In genomic region chr3:147999330-147999953, GRCm38 (mm10) we compare ENCODE assay signal across 21 mouse cellular contexts.
DNase-seq lines count a peak whose midpoint lies in the region; ATAC-seq and TF ChIP-seq lines count a peak whose summit lies in the region.
"Had no signal": no experiment of that assay in that cellular context is flagged by ENCODE, and none has a peak within 500 bp of the region (broad histone marks: within the 10 kb centered on the region; RNA-seq: fewer than 3 reads in every experiment).

No protein-coding gene starts in this region.

- no peaks in the 10 kb centered on the region for H3K36me3 ChIP-seq in intestine, embryonic 14.5 days (ENCODE audit: control insufficient read depth, insufficient read depth, low read length)
- no peaks in the 10 kb centered on the region for H3K36me3 ChIP-seq in intestine, embryonic 16.5 days (ENCODE audit: control insufficient read depth, insufficient read depth, low read length)
- no peaks in the 10 kb centered on the region for H3K36me3 ChIP-seq in lung, embryonic 15.5 days
- no peaks in the 10 kb centered on the region for H3K36me3 ChIP-seq in stomach, postnatal 0 days (ENCODE audit: control insufficient read depth, insufficient read depth, low read length)
- H3K36me3 ChIP-seq in hindbrain, postnatal 0 days (ENCODE audit: insufficient read depth, low read length) = no peaks in the 10 kb centered on the region
- H3K36me3 ChIP-seq: forebrain, embryonic 15.5 days; heart, embryonic 12.5 days; hindbrain, embryonic 15.5 days; neural tube, embryonic 13.5 days had no signal

- TF ChIP-seq EP300 in stomach, postnatal 0 days (optimal IDR thresholded peaks at IDR 0.05) = no peak

- peaks cover 3% of the 10 kb centered on the region for H3K4me1 ChIP-seq in intestine, embryonic 14.5 days (replicated peaks; ENCODE audit: control insufficient read depth, insufficient read depth, low read length)
- no peaks in the 10 kb centered on the region for H3K4me1 ChIP-seq in intestine, embryonic 16.5 days (ENCODE audit: control insufficient read depth, insufficient read depth, low read length)
- H3K4me1 ChIP-seq in lung, embryonic 15.5 days = 0 out of 2 replicates have a peak, but pooled peaks cover 10% of the 10 kb centered on the region
- no peaks in the 10 kb centered on the region for H3K4me1 ChIP-seq in lung, adult 2 months (ENCODE audit: control insufficient read depth, insufficient read depth, low read length)
- no peaks in the 10 kb centered on the region for H3K4me1 ChIP-seq in stomach, postnatal 0 days (replicated peaks; ENCODE audit: control insufficient read depth, insufficient read depth)
- no peaks in the 10 kb centered on the region for H3K4me1 ChIP-seq in hindbrain, postnatal 0 days (ENCODE audit: insufficient read depth, low read length)
- H3K4me1 ChIP-seq: forebrain, embryonic 15.5 days; hindbrain, embryonic 15.5 days; neural tube, embryonic 13.5 days had no signal

- no peaks in the 10 kb centered on the region for H3K27me3 ChIP-seq in intestine, embryonic 14.5 days (replicated peaks; ENCODE audit: control insufficient read depth, insufficient read depth, low read length)
- no peaks in the 10 kb centered on the region for H3K27me3 ChIP-seq in intestine, embryonic 16.5 days (replicated peaks; ENCODE audit: control insufficient read depth, insufficient read depth, low read length)
- H3K27me3 ChIP-seq in lung, embryonic 15.5 days = no peaks in the 10 kb centered on the region
- H3K27me3 ChIP-seq in stomach, postnatal 0 days (ENCODE audit: control insufficient read depth, insufficient read depth, low read length) = no peaks in the 10 kb centered on the region
- H3K27me3 ChIP-seq in hindbrain, postnatal 0 days (ENCODE audit: insufficient read depth, low read length) = no peaks in the 10 kb centered on the region
- H3K27me3 ChIP-seq: forebrain, embryonic 15.5 days; heart, embryonic 12.5 days; hindbrain, embryonic 15.5 days; neural tube, embryonic 13.5 days had no signal

- no peaks in the 10 kb centered on the region for H3K9me3 ChIP-seq in intestine, embryonic 14.5 days (ENCODE audit: control insufficient read depth, low read length)
- H3K9me3 ChIP-seq in intestine, embryonic 16.5 days (ENCODE audit: control insufficient read depth, low read length) = no peaks in the 10 kb centered on the region
- H3K9me3 ChIP-seq in lung, embryonic 15.5 days = no peaks in the 10 kb centered on the region
- no peaks in the 10 kb centered on the region for H3K9me3 ChIP-seq in stomach, postnatal 0 days (ENCODE audit: control insufficient read depth, low read length)
- H3K9me3 ChIP-seq in hindbrain, postnatal 0 days (ENCODE audit: low read length) = no peaks in the 10 kb centered on the region
- H3K9me3 ChIP-seq: forebrain, embryonic 15.5 days; heart, embryonic 12.5 days; hindbrain, embryonic 15.5 days; neural tube, embryonic 13.5 days had no signal

- no peak for ATAC-seq in intestine, embryonic 14.5 days (replicated peaks; ENCODE audit: low FRiP score, low TSS enrichment, low read depth)
- no peak for ATAC-seq in intestine, embryonic 16.5 days
- ATAC-seq in lung, embryonic 15.5 days (ENCODE audit: borderline replicate concordance, extremely low read depth, low FRiP score, low TSS enrichment) = peak; percentile 52; the same call in 1 of the 2 replicates
- no peak for ATAC-seq in stomach, postnatal 0 days (ENCODE audit: low FRiP score, low TSS enrichment)
- ATAC-seq in hindbrain, postnatal 0 days = no peak
- ATAC-seq: forebrain, embryonic 15.5 days had no signal

- WGBS in intestine, embryonic 14.5 days = 36% methylated on average over 15 of the region's 15 CpGs
- WGBS in intestine, embryonic 16.5 days = 42% methylated on average over 15 of the region's 15 CpGs
- WGBS in lung, embryonic 15.5 days = 21% methylated on average over 15 of the region's 15 CpGs
- 46% methylated on average over 15 of the region's 15 CpGs for WGBS in lung, adult 2 months
- 40% methylated on average over 15 of the region's 15 CpGs for WGBS in stomach, postnatal 0 days
- WGBS in hindbrain, postnatal 0 days = 52% methylated on average over 15 of the region's 15 CpGs

- H3K27ac ChIP-seq in intestine, embryonic 14.5 days (ENCODE audit: low read depth) = no peak overlapping the region
- H3K27ac ChIP-seq in intestine, embryonic 16.5 days (ENCODE audit: low read length) = no peak overlapping the region
- no peak overlapping the region for H3K27ac ChIP-seq in lung, embryonic 15.5 days
- H3K27ac ChIP-seq in stomach, postnatal 0 days (replicated peaks) = no peak overlapping the region
- H3K27ac ChIP-seq in hindbrain, postnatal 0 days = no peak overlapping the region
- H3K27ac ChIP-seq: forebrain, embryonic 15.5 days; hindbrain, embryonic 15.5 days; liver, embryonic 14.5 days; neural tube, embryonic 13.5 days had no signal

- DNase-seq in intestine, embryonic 14.5 days (ENCODE audit: low spot score) = no peak
- DNase-seq in lung, adult 2 months = no peak
- DNase-seq in lung, postnatal 10 days = peak; percentile 36
- no peak for DNase-seq in stomach, postnatal 0 days (ENCODE audit: low spot score)
- DNase-seq in left cerebral cortex, adult 8-10 months (ENCODE audit: low spot score in 2 of 2) = no peak
- no peak for DNase-seq in hindbrain, postnatal 0 days (ENCODE audit: low spot score)
- DNase-seq: adrenal gland, adult 8-10 months; cerebellum, adult 11 months; cerebellum, postnatal 25 days; gastrocnemius, postnatal 36 days; left cerebral cortex, postnatal 4 days; thymus, postnatal 4 days had no signal

- TF ChIP-seq CTCF in lung, adult 2 months (IDR thresholded peaks at IDR 0.05; ENCODE audit: insufficient read depth, low read length) = no peak
- no peak for TF ChIP-seq CTCF in stomach, postnatal 0 days (IDR thresholded peaks at IDR 0.05; ENCODE audit: low read depth)
- TF ChIP-seq CTCF in hindbrain, postnatal 0 days (IDR thresholded peaks at IDR 0.05; ENCODE audit: low read depth) = no peak

- no peak for TF ChIP-seq POLR2A in lung, adult 2 months (IDR thresholded peaks at IDR 0.05; ENCODE audit: borderline replicate concordance, extremely low read depth, low read depth, low read length)

- no peak overlapping the region for H3K9ac ChIP-seq in intestine, embryonic 14.5 days (ENCODE audit: low read length)
- H3K9ac ChIP-seq in intestine, embryonic 16.5 days (ENCODE audit: low read depth, low read length) = no peak overlapping the region
- no peak overlapping the region for H3K9ac ChIP-seq in lung, embryonic 15.5 days
- no peak overlapping the region for H3K9ac ChIP-seq in stomach, postnatal 0 days (ENCODE audit: low read length)
- no peak overlapping the region for H3K9ac ChIP-seq in hindbrain, postnatal 0 days (replicated peaks; ENCODE audit: low read length)
- H3K9ac ChIP-seq: forebrain, embryonic 15.5 days; heart, embryonic 12.5 days; hindbrain, embryonic 15.5 days; liver, embryonic 14.5 days; neural tube, embryonic 13.5 days had no signal

- no peak overlapping the region for H3K4me3 ChIP-seq in intestine, embryonic 14.5 days (ENCODE audit: low read depth, low read length)
- H3K4me3 ChIP-seq in intestine, embryonic 16.5 days (ENCODE audit: low read length) = no peak overlapping the region
- H3K4me3 ChIP-seq in lung, embryonic 15.5 days = no peak overlapping the region
- no peak overlapping the region for H3K4me3 ChIP-seq in lung, adult 2 months (replicated peaks; ENCODE audit: extremely low read depth, low read depth, low read length)
- H3K4me3 ChIP-seq in stomach, postnatal 0 days (ENCODE audit: low read depth, low read length) = no peak overlapping the region
- no peak overlapping the region for H3K4me3 ChIP-seq in hindbrain, postnatal 0 days (ENCODE audit: low read length)
- H3K4me3 ChIP-seq: erythroblast, embryonic 14.5 days; forebrain, embryonic 15.5 days; heart, embryonic 12.5 days; hindbrain, embryonic 15.5 days; neural tube, embryonic 13.5 days had no signal

- H3K4me2 ChIP-seq in intestine, embryonic 14.5 days (ENCODE audit: low read length) = peak overlapping the region; percentile 17; the same call in 1 of the 2 replicates
- H3K4me2 ChIP-seq in intestine, embryonic 16.5 days (ENCODE audit: low read depth, low read length) = no peak overlapping the region
- peak overlapping the region; percentile 40 for H3K4me2 ChIP-seq in lung, embryonic 15.5 days
- peak overlapping the region; percentile 6; the same call in 1 of the 2 replicates for H3K4me2 ChIP-seq in stomach, postnatal 0 days (replicated peaks; ENCODE audit: low read depth)
- no peak overlapping the region for H3K4me2 ChIP-seq in hindbrain, postnatal 0 days (ENCODE audit: low read depth, low read length)
- H3K4me2 ChIP-seq: forebrain, embryonic 15.5 days; heart, embryonic 12.5 days; hindbrain, embryonic 15.5 days; midbrain, embryonic 11.5 days; neural tube, embryonic 13.5 days had no signal

Comparison
In these comparisons a context has a peak if more than half of its experiments do, and no peak if none do; other contexts are left out.
1. H3K4me2 ChIP-seq: peak in intestine, embryonic 14.5 days (single experiment), lung, embryonic 15.5 days (single experiment) and stomach, postnatal 0 days (single experiment); none in intestine, embryonic 16.5 days (single experiment) and hindbrain, postnatal 0 days (single experiment).